Mouse (Mus musculus) midbrain, postnatal 0 days (tissue): ENCODE data around the gene Marco. TPM values are rescaled to one million over a fixed set of nuclear protein-coding genes. Genes with fewer than 3 reads are reported as not detected.

ENCODE experiments used
- ATAC-seq: fragments of 200-750 bp; cut with Nextera tagmentation; 2 replicates; pipeline ENCODE4 v1.8.0; 2017; ENCODE audit warnings: moderate number of reproducible peaks, mild to moderate bottlenecking, moderate TSS enrichment, moderate library complexity; ENCODE audit not compliant: low FRiP score
- DNase-seq: peaks from one replicate; pipeline ENCODE4 v3.0.0-alpha.2; 2015; ENCODE audit warnings: low spot score
- H3K27ac ChIP-seq: fragments of 300-500 bp; sonication (generic); 2 replicates; pipeline ENCODE4 v1.5.1; 2014; ENCODE audit warnings: low read depth, mild to moderate bottlenecking, low read length, mixed read lengths
- H3K27me3 ChIP-seq: fragments of 300-500 bp; sonication (generic); 2 replicates; pipeline ENCODE4 v1.6.1; 2014; ENCODE audit warnings: low read length, control low read depth, mixed read lengths; ENCODE audit not compliant: insufficient read depth
- H3K36me3 ChIP-seq: fragments of 300-500 bp; sonication (generic); 2 replicates; pipeline ENCODE4 v1.6.1; 2014; ENCODE audit warnings: low read length, control low read depth, mixed read lengths; ENCODE audit not compliant: insufficient read depth
- H3K4me1 ChIP-seq: fragments of 300-500 bp; sonication (generic); 2 replicates; pipeline ENCODE4 v1.6.1; 2014; ENCODE audit warnings: mild to moderate bottlenecking, control low read depth, antibody characterized with exemption, low read length, mixed read lengths; ENCODE audit not compliant: insufficient read depth
- H3K4me2 ChIP-seq: fragments of 300-500 bp; sonication (generic); 2 replicates; pipeline ENCODE4 v1.6.1; 2014; ENCODE audit warnings: low read depth, mild to moderate bottlenecking, low read length, mixed read lengths; ENCODE audit not compliant: poor library complexity, severe bottlenecking
- H3K4me3 ChIP-seq: fragments of 300-500 bp; sonication (generic); 2 replicates; pipeline ENCODE4 v1.5.1; 2014; ENCODE audit warnings: low read depth, mild to moderate bottlenecking, low read length, moderate library complexity
- H3K9ac ChIP-seq: fragments of 300-500 bp; sonication (generic); replicated peaks from 2 replicates; pipeline ENCODE4 v1.6.1; 2014; ENCODE audit warnings: mild to moderate bottlenecking, low read length, moderate library complexity, mixed read lengths; ENCODE audit not compliant: poor library complexity, severe bottlenecking
- H3K9me3 ChIP-seq: fragments of 300-500 bp; sonication (generic); 2 replicates; pipeline ENCODE4 v1.6.1; 2016; ENCODE audit warnings: low read length, control low read depth
- CTCF ChIP-seq: IDR thresholded peaks from 2 replicates; pipeline ENCODE4 v1.5.1; 2016; ENCODE audit warnings: antibody characterized with exemption, mild to moderate bottlenecking
- WGBS: fragments of 180-500 bp; shearing (Covaris S2); extraction: QIAGEN DNeasy Blood & Tissue Kit; methylation state at CpG from one replicate; pipeline ENCODE4 v1.1.7; 2014; 5-methylcytosine and 5-hydroxymethylcytosine counted together
- polyA plus RNA-seq: library from polyadenylated mRNA; unstranded; fragments of >200 nt; fragmentation: Nextera tagmentation; extraction: Ambion mirVana; gene quantifications from 2 replicates; pipeline ENCODE4 v1.2.1, GENCODE M21; 2015
- total RNA-seq: library from RNA; depleted of rRNA; stranded (reverse); fragments of >200 nt; gene quantifications from 2 replicates; pipeline ENCODE4 v1.2.3, GENCODE M21; 2014

Gene Marco
- total and polyA plus RNA-seq, 2 experiments from 2014 or later, result 0.11 TPM; not detected in 1

DNA sequence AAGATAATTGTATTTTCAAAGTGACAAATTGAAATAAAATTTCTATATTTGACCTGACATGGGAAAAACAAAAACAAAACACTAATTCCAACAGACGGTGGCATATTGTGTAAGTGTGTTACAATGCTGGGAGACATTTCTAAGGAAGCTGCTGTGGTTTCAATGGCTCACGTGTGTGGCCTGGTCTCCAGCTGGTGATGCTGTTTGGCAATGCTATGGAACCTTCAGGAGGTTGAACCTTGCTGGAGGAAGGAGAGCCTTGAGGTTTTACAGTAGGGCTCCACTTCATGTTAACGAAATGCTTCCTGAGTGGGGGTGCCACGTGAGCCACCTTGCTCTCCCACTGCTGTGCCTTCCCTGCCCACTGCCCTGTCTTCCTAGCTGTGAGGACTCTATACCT lies 6.8 kb downstream of the Marco start:
- ATAC-seq, result no peak
- Histone ChIP-seq H3K9ac (no peak overlapping the region), H3K4me2 (no peak overlapping the region), H3K4me1 (no peaks in the 10 kb centered on the region), H3K4me3 (no peak overlapping the region), H3K27me3 (no peaks in the 10 kb centered on the region), H3K9me3 (no peaks in the 10 kb centered on the region), H3K36me3 (no peaks in the 10 kb centered on the region), H3K27ac (no peak overlapping the region)
- no peak for DNase-seq
- WGBS, result 84% methylated on average over 4 of the region's 4 CpGs
- no peak for TF ChIP-seq CTCF

DNA sequence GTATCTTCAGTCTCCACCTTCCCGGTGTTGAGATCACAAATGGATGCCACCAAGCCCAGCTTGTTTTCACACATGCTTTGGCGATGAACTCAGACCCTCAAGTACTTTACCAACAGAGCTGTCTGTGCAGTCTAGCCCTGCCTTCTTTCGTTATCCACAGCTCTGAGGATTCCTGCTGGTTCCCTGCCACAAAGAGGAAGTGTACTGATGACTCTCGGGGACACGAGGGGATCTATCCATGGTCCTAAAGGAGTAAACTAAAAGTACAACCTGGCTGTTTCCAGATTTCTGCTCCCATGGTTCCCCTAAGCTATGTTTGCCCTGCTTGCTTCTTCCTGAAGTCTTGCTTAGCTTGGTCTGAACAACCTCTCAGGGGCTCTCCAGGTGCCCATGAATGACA lies 23.9 kb downstream of the Marco start:
- H3K27me3 ChIP-seq, result no peaks in the 10 kb centered on the region
- ATAC-seq (no peak), DNase-seq (no peak)
- H3K9me3 ChIP-seq, result no peaks in the 10 kb centered on the region
- no peak for TF ChIP-seq CTCF
- H3K4me3 ChIP-seq, result no peak overlapping the region
- no peak overlapping the region for H3K27ac ChIP-seq
- H3K4me2 ChIP-seq, result no peak overlapping the region
- H3K4me1 ChIP-seq, result no peaks in the 10 kb centered on the region
- H3K36me3 ChIP-seq, result no peaks in the 10 kb centered on the region
- no peak overlapping the region for H3K9ac ChIP-seq
- 32% methylated on average over 5 of the region's 5 CpGs for WGBS

DNA sequence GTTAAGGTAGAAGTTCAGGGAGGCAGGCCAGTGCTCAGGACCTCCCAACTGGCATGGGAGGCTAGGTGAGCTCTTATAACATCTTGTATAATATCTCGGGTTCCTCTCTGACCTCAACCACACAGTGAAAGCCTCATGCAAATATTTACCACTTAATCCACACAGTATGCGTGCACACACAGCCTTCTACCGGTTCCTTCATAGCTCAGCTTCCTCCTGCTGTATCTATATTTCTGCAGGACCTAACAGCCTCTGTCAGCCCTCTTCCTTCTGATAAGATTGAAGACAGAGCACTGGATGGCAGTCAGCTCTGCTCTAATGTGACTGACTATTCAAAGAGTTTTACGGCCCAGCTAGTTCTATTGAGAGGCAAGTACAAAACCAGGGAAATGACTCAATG lies 30.0 kb downstream of the Marco start:
- no peak for TF ChIP-seq CTCF
- 80% methylated on average over 4 of the region's 4 CpGs for WGBS

DNA sequence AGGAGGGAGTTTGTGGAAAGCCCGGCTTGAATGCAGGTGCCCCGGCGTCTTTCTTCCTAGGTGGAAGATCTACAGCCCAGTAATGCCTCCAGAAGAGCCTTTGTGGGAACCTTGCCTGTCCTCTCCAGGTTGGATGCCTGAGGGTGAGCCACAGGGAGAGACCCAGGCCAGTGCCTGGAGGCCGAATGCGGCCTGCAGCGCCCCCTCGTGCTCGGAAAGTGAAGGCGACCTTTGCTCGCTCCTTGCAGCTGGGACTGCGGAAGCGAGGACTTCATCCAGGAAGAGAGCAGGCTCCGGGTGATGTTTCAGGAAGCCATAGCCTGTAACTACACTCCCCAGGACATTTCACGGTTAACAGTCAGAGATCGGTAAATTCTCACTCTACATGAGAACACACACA lies 35.9 kb downstream of the Marco start:
- ATAC-seq (no peak), DNase-seq (peak; percentile 44)
- Histone ChIP-seq H3K9me3 (no peaks in the 10 kb centered on the region), H3K27ac (no peak overlapping the region), H3K27me3 (no peaks in the 10 kb centered on the region), H3K36me3 (no peaks in the 10 kb centered on the region), H3K4me3 (no peak overlapping the region), H3K9ac (no peak overlapping the region), H3K4me2 (no peak overlapping the region), H3K4me1 (no peaks in the 10 kb centered on the region)
- WGBS, result 15% methylated on average over 15 of the region's 15 CpGs
- peak; percentile 74 for TF ChIP-seq CTCF

More for the DNA sequence above, 30.0 kb downstream of the Marco start:
- no peaks in the 10 kb centered on the region for H3K9me3 ChIP-seq
- H3K9ac ChIP-seq, result no peak overlapping the region
- no peak overlapping the region for H3K4me3 ChIP-seq
- no peak overlapping the region for H3K4me2 ChIP-seq
- no peaks in the 10 kb centered on the region for H3K36me3 ChIP-seq
- no peak overlapping the region for H3K27ac ChIP-seq
- no peak for DNase-seq
- H3K4me1 ChIP-seq, result no peaks in the 10 kb centered on the region
- no peak for ATAC-seq
- no peaks in the 10 kb centered on the region for H3K27me3 ChIP-seq

DNA sequence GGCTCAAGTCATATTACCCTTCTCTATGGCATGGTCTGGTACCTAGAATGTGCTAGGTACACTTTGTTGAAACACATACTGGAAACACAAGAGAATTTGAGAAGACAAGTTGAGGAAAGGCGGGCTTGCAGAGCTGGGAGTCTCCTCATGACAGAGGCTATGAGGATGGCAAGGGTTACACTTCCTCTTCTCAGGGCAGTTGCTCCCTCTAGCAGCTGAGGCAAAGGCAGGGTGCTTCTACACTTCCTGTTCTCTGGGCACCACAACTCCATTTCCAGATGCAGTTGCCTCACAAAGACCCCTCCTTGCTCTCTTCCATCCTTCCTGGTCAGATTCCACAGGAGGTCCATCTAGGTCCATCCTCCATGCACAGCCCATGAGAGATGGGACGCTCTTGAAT lies 37.5 kb downstream of the Marco start:
- Histone ChIP-seq H3K36me3 (no peaks in the 10 kb centered on the region), H3K4me2 (no peak overlapping the region), H3K9me3 (no peaks in the 10 kb centered on the region), H3K27ac (no peak overlapping the region), H3K4me3 (no peak overlapping the region), H3K27me3 (no peaks in the 10 kb centered on the region), H3K9ac (no peak overlapping the region), H3K4me1 (no peaks in the 10 kb centered on the region)
- no peak for ATAC-seq
- 94% methylated on average over 2 of the region's 2 CpGs for WGBS
- DNase-seq, result no peak
- TF ChIP-seq CTCF, result no peak

DNA sequence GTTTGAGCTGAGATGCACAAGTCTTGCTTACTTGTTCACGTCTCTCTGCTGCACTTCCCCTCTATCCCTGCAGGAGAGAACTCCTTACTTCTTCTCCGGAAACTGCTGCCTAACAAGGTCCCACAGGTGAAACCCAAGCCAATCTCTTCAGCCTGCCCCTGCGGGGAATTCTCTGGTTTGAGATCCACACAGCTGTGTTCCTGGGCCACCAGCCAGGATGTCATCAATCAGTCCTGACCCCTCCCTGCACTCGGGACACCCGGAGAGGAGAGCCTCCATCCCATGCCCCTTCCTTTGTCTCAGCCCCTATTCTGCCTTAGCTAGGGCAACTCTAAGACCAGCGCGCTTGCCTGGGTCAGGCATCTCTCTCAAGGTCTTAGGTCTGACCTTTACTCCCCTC lies 38.1 kb downstream of the Marco start:
- H3K9ac ChIP-seq, result no peak overlapping the region
- 30% methylated on average over 7 of the region's 7 CpGs for WGBS
- no peaks in the 10 kb centered on the region for H3K9me3 ChIP-seq
- no peak overlapping the region for H3K4me3 ChIP-seq
- no peak for DNase-seq
- no peaks in the 10 kb centered on the region for H3K4me1 ChIP-seq
- TF ChIP-seq CTCF, result peak; percentile 25
- H3K27ac ChIP-seq, result no peak overlapping the region
- ATAC-seq, result no peak
- no peaks in the 10 kb centered on the region for H3K36me3 ChIP-seq
- H3K27me3 ChIP-seq, result no peaks in the 10 kb centered on the region
- no peak overlapping the region for H3K4me2 ChIP-seq
